Mouse (Mus musculus) heart, postnatal 0 days (tissue): ENCODE results near the gene Bcr. TPM values are rescaled to one million over a fixed set of nuclear protein-coding genes. Genes with fewer than 3 reads are reported as not detected.
"Not testable (repeated sequence)": the region's sequence is repeated elsewhere in the genome, so short reads cannot be mapped to it uniquely, and the experiment has no call there.

Source experiments
- ATAC-seq: fragments of 200-750 bp; cut with Nextera tagmentation; 2 replicates; pipeline ENCODE4 v1.8.0; 2017; ENCODE audit warnings: low read depth, moderate number of reproducible peaks, moderate library complexity; ENCODE audit not compliant: insufficient read depth
- DNase-seq: peaks from one replicate; pipeline ENCODE4 v3.0.0-alpha.2; 2016; ENCODE audit warnings: low spot score
- H3K27ac ChIP-seq: fragments of 300-500 bp; sonication (generic); 2 replicates; pipeline ENCODE4 v1.5.1; 2014; ENCODE audit warnings: low read depth, mild to moderate bottlenecking
- H3K27me3 ChIP-seq: fragments of 300-500 bp; sonication (generic); 2 replicates; pipeline ENCODE4 v1.6.1; 2014; ENCODE audit warnings: low read length, mixed read lengths; ENCODE audit not compliant: control insufficient read depth, insufficient read depth
- H3K36me3 ChIP-seq: fragments of 300-500 bp; sonication (generic); replicated peaks from 2 replicates; pipeline ENCODE4 v1.6.1; 2014; ENCODE audit warnings: low read length, mixed read lengths; ENCODE audit not compliant: control insufficient read depth, insufficient read depth
- H3K4me1 ChIP-seq: fragments of 300-500 bp; sonication (generic); 2 replicates; pipeline ENCODE4 v1.6.1; 2014; ENCODE audit warnings: antibody characterized with exemption; ENCODE audit not compliant: control insufficient read depth, insufficient read depth
- H3K4me2 ChIP-seq: fragments of 300-500 bp; sonication (generic); 2 replicates; pipeline ENCODE4 v1.6.1; 2014; ENCODE audit warnings: low read depth, mild to moderate bottlenecking, low read length, moderate library complexity
- H3K4me3 ChIP-seq: fragments of 300-500 bp; sonication (generic); 2 replicates; pipeline ENCODE4 v1.5.1; 2014; ENCODE audit warnings: low read depth, low read length
- H3K9ac ChIP-seq: fragments of 300-500 bp; sonication (generic); replicated peaks from 2 replicates; pipeline ENCODE4 v1.6.1; 2014; ENCODE audit warnings: low read depth, low read length, mixed read lengths
- H3K9me3 ChIP-seq: fragments of 300-500 bp; sonication (generic); replicated peaks from 2 replicates; pipeline ENCODE4 v1.6.1; 2016; ENCODE audit warnings: low read length; ENCODE audit not compliant: control insufficient read depth
- CTCF ChIP-seq: IDR thresholded peaks from 2 replicates; pipeline ENCODE4 v1.5.1; 2016; ENCODE audit warnings: antibody characterized with exemption, control low read depth, low read depth
- EP300 ChIP-seq: IDR thresholded peaks from 2 replicates; pipeline ENCODE4 v1.6.1; 2016; ENCODE audit warnings: antibody characterized with exemption, low read depth
- WGBS: fragments of 180-500 bp; shearing (Covaris S2); extraction: QIAGEN DNeasy Blood & Tissue Kit; methylation state at CpG from one replicate; pipeline ENCODE4 v1.1.7; 2014; 5-methylcytosine and 5-hydroxymethylcytosine counted together
- polyA plus RNA-seq: library from polyadenylated mRNA; unstranded; fragments of >200 nt; fragmentation: Nextera tagmentation; extraction: Ambion mirVana; gene quantifications from 2 replicates; pipeline ENCODE4 v1.2.1, GENCODE M21; 2015
- total RNA-seq: library from RNA; depleted of rRNA; stranded (reverse); fragments of >200 nt; gene quantifications from 2 replicates; pipeline ENCODE4 v1.2.3, GENCODE M21; 2014; ENCODE audit warnings: low replicate concordance

The Bcr gene
- total and polyA plus RNA-seq, 2 experiments from 2014 or later: 9.3 to 12.1 TPM

GRCm38 (mm10) chr10:75032395-75032794 is 28.0 kb upstream of the Bcr start, which contains the start of gene Rsph14:
Gene Rsph14 (minus strand): TSS chr10:75032586.
- no peaks in the 10 kb centered on the region for H3K9me3 ChIP-seq
- no peak for TF ChIP-seq CTCF
- TF ChIP-seq EP300: no peak
- H3K27me3 ChIP-seq: peaks cover 12% of the 10 kb centered on the region; the same call in 1 of the 2 replicates
- DNase-seq: peak; percentile 15
- 0 out of 2 replicates have a peak, but pooled peaks have one; percentile 12 for ATAC-seq
- no peak within 1 kb of the TSS for H3K4me2 ChIP-seq
- no peaks in the 10 kb centered on the region for H3K36me3 ChIP-seq
- no peak within 1 kb of the TSS for H3K9ac ChIP-seq
- no peak within 1 kb of the TSS for H3K27ac ChIP-seq
- no peak within 1 kb of the TSS for H3K4me3 ChIP-seq
- 0 out of 2 replicates have a peak, but pooled peaks cover 3% of the 10 kb centered on the region for H3K4me1 ChIP-seq
- 25% methylated on average over 10 of the region's 10 CpGs for WGBS

GRCm38 (mm10) chr10:75036883-75037379 is 23.5 kb upstream of the Bcr start, which contains the start of gene Rab36:
Gene Rab36 (plus strand): TSS chr10:75037058.
- ATAC-seq: peak; percentile 91
- no peaks in the 10 kb centered on the region for H3K27me3 ChIP-seq
- TF ChIP-seq CTCF: no peak
- 0 out of 2 replicates have a peak, but pooled peaks cover 5% of the 10 kb centered on the region for H3K4me1 ChIP-seq
- no peaks in the 10 kb centered on the region for H3K9me3 ChIP-seq
- H3K9ac ChIP-seq: peak within 1 kb of the TSS; percentile 31; the same call in 1 of the 2 replicates
- peak within 1 kb of the TSS; percentile 66 for H3K4me2 ChIP-seq
- WGBS: 1% methylated on average over 36 of the region's 36 CpGs
- peak; percentile 77 for DNase-seq
- H3K4me3 ChIP-seq: peak within 1 kb of the TSS; percentile 40
- no peak within 1 kb of the TSS for H3K27ac ChIP-seq
- H3K36me3 ChIP-seq: no peaks in the 10 kb centered on the region

GRCm38 (mm10) chr10:75042060-75042459 is 18.3 kb upstream of the Bcr start:
- H3K9ac ChIP-seq, H3K36me3 ChIP-seq: not testable (repeated sequence)
- WGBS: 9% methylated on average over 1 of the region's 1 CpGs

GRCm38 (mm10) chr10:75044459-75044858 is 15.9 kb upstream of the Bcr start:
- no peaks in the 10 kb centered on the region for H3K9me3 ChIP-seq
- peak; percentile 30; the same call in 1 of the 2 replicates for ATAC-seq
- no peaks in the 10 kb centered on the region for H3K4me1 ChIP-seq
- H3K36me3 ChIP-seq: no peaks in the 10 kb centered on the region
- no peak overlapping the region for H3K27ac ChIP-seq
- TF ChIP-seq CTCF (no peak), EP300 (no peak)
- 0 out of 2 replicates have a peak, but pooled peaks cover 4% of the 10 kb centered on the region for H3K27me3 ChIP-seq
- no peak overlapping the region for H3K4me2 ChIP-seq
- no peak overlapping the region for H3K9ac ChIP-seq
- no peak overlapping the region for H3K4me3 ChIP-seq
- no peak for DNase-seq
- 31% methylated on average over 7 of the region's 7 CpGs for WGBS

More at GRCm38 (mm10) chr10:75042060-75042459, 18.3 kb upstream of the Bcr start:
- not testable (repeated sequence) for H3K4me3 ChIP-seq, H3K4me1 ChIP-seq, DNase-seq, H3K27me3 ChIP-seq, H3K9me3 ChIP-seq, H3K4me2 ChIP-seq, ATAC-seq, H3K27ac ChIP-seq

- no peaks in the 10 kb centered on the region for H3K36me3 ChIP-seq
- H3K4me1 ChIP-seq: no peaks in the 10 kb centered on the region
- ATAC-seq (no peak), DNase-seq (no peak)
- H3K27ac ChIP-seq: no peak overlapping the region
- no peak for TF ChIP-seq EP300
- no peak for TF ChIP-seq CTCF
- peaks cover 10% of the 10 kb centered on the region; the same call in 1 of the 2 replicates for H3K27me3 ChIP-seq
- no peak overlapping the region for H3K4me2 ChIP-seq
- no peak overlapping the region for H3K4me3 ChIP-seq
- H3K9me3 ChIP-seq: no peaks in the 10 kb centered on the region
- 89% methylated on average over 15 of the region's 15 CpGs for WGBS
- no peak overlapping the region for H3K9ac ChIP-seq
Measured at GRCm38 (mm10) chr10:75045831-75046230, 14.6 kb upstream of the Bcr start.

- H3K27me3 ChIP-seq: peaks cover 36% of the 10 kb centered on the region
- H3K27ac ChIP-seq: no peak overlapping the region
- H3K4me2 ChIP-seq: no peak overlapping the region
- no peaks in the 10 kb centered on the region for H3K36me3 ChIP-seq
- ATAC-seq (no peak), DNase-seq (no peak)
- 84% methylated on average over 7 of the region's 7 CpGs for WGBS
- H3K4me3 ChIP-seq: no peak overlapping the region
- TF ChIP-seq EP300 (no peak), CTCF (no peak)
- no peaks in the 10 kb centered on the region for H3K9me3 ChIP-seq
- H3K4me1 ChIP-seq: 0 out of 2 replicates have a peak, but pooled peaks cover 1% of the 10 kb centered on the region
- no peak overlapping the region for H3K9ac ChIP-seq
Measured at GRCm38 (mm10) chr10:75048711-75049110, 11.7 kb upstream of the Bcr start.
